Mouse (Mus musculus) midbrain, postnatal 0 days (tissue): ENCODE data around the gene Epha7. TPM values are rescaled to one million over a fixed set of nuclear protein-coding genes. Genes with fewer than 3 reads are reported as not detected.

Experiments used
- ATAC-seq: fragments of 200-750 bp; cut with Nextera tagmentation; 2 replicates; pipeline ENCODE4 v1.8.0; 2017; ENCODE audit warnings: moderate number of reproducible peaks, mild to moderate bottlenecking, moderate TSS enrichment, moderate library complexity; ENCODE audit not compliant: low FRiP score
- DNase-seq: peaks from one replicate; pipeline ENCODE4 v3.0.0-alpha.2; 2015; ENCODE audit warnings: low spot score
- H3K27ac ChIP-seq: fragments of 300-500 bp; sonication (generic); 2 replicates; pipeline ENCODE4 v1.5.1; 2014; ENCODE audit warnings: low read depth, mild to moderate bottlenecking, low read length, mixed read lengths
- H3K27me3 ChIP-seq: fragments of 300-500 bp; sonication (generic); 2 replicates; pipeline ENCODE4 v1.6.1; 2014; ENCODE audit warnings: low read length, control low read depth, mixed read lengths; ENCODE audit not compliant: insufficient read depth
- H3K36me3 ChIP-seq: fragments of 300-500 bp; sonication (generic); 2 replicates; pipeline ENCODE4 v1.6.1; 2014; ENCODE audit warnings: low read length, control low read depth, mixed read lengths; ENCODE audit not compliant: insufficient read depth
- H3K4me1 ChIP-seq: fragments of 300-500 bp; sonication (generic); 2 replicates; pipeline ENCODE4 v1.6.1; 2014; ENCODE audit warnings: mild to moderate bottlenecking, control low read depth, antibody characterized with exemption, low read length, mixed read lengths; ENCODE audit not compliant: insufficient read depth
- H3K4me2 ChIP-seq: fragments of 300-500 bp; sonication (generic); 2 replicates; pipeline ENCODE4 v1.6.1; 2014; ENCODE audit warnings: low read depth, mild to moderate bottlenecking, low read length, mixed read lengths; ENCODE audit not compliant: poor library complexity, severe bottlenecking
- H3K4me3 ChIP-seq: fragments of 300-500 bp; sonication (generic); 2 replicates; pipeline ENCODE4 v1.5.1; 2014; ENCODE audit warnings: low read depth, mild to moderate bottlenecking, low read length, moderate library complexity
- H3K9ac ChIP-seq: fragments of 300-500 bp; sonication (generic); replicated peaks from 2 replicates; pipeline ENCODE4 v1.6.1; 2014; ENCODE audit warnings: mild to moderate bottlenecking, low read length, moderate library complexity, mixed read lengths; ENCODE audit not compliant: poor library complexity, severe bottlenecking
- H3K9me3 ChIP-seq: fragments of 300-500 bp; sonication (generic); 2 replicates; pipeline ENCODE4 v1.6.1; 2016; ENCODE audit warnings: low read length, control low read depth
- CTCF ChIP-seq: IDR thresholded peaks from 2 replicates; pipeline ENCODE4 v1.5.1; 2016; ENCODE audit warnings: antibody characterized with exemption, mild to moderate bottlenecking
- WGBS: fragments of 180-500 bp; shearing (Covaris S2); extraction: QIAGEN DNeasy Blood & Tissue Kit; methylation state at CpG from one replicate; pipeline ENCODE4 v1.1.7; 2014; 5-methylcytosine and 5-hydroxymethylcytosine counted together
- polyA plus RNA-seq: library from polyadenylated mRNA; unstranded; fragments of >200 nt; fragmentation: Nextera tagmentation; extraction: Ambion mirVana; gene quantifications from 2 replicates; pipeline ENCODE4 v1.2.1, GENCODE M21; 2015
- total RNA-seq: library from RNA; depleted of rRNA; stranded (reverse); fragments of >200 nt; gene quantifications from 2 replicates; pipeline ENCODE4 v1.2.3, GENCODE M21; 2014

Gene Epha7
- total and polyA plus RNA-seq, 2 experiments from 2014 or later: 40.0 to 47.7 TPM

- DNase-seq (no peak), ATAC-seq (no peak)
- no peak overlapping the region for H3K4me3 ChIP-seq
- H3K9me3 ChIP-seq: no peaks in the 10 kb centered on the region
- H3K27me3 ChIP-seq: no peaks in the 10 kb centered on the region
- no peak for TF ChIP-seq CTCF
- H3K9ac ChIP-seq: no peak overlapping the region
- H3K36me3 ChIP-seq: no peaks in the 10 kb centered on the region
- no peak overlapping the region for H3K27ac ChIP-seq
- no peaks in the 10 kb centered on the region for H3K4me1 ChIP-seq
- no peak overlapping the region for H3K4me2 ChIP-seq
- 40% methylated on average over 3 of the region's 3 CpGs for WGBS
These were observed 154.8 kb downstream of the Epha7 start for GRCm38 (mm10) chr4:28967584-28968315.

- TF ChIP-seq CTCF: no peak
- WGBS: 56% methylated on average over 3 of the region's 3 CpGs
- Histone ChIP-seq H3K9me3 (no peaks in the 10 kb centered on the region), H3K9ac (no peak overlapping the region), H3K36me3 (no peaks in the 10 kb centered on the region), H3K4me1 (no peaks in the 10 kb centered on the region), H3K4me3 (no peak overlapping the region), H3K27me3 (no peaks in the 10 kb centered on the region), H3K4me2 (no peak overlapping the region), H3K27ac (no peak overlapping the region)
- no peak for DNase-seq
- no peak for ATAC-seq
These were observed 185.7 kb downstream of the Epha7 start for GRCm38 (mm10) chr4:28998462-28999286.

- Histone ChIP-seq H3K36me3 (no peaks in the 10 kb centered on the region), H3K27me3 (no peaks in the 10 kb centered on the region), H3K4me1 (no peaks in the 10 kb centered on the region), H3K9ac (no peak overlapping the region), H3K9me3 (no peaks in the 10 kb centered on the region), H3K27ac (no peak overlapping the region), H3K4me3 (no peak overlapping the region), H3K4me2 (no peak overlapping the region)
- no peak for TF ChIP-seq CTCF
- DNase-seq: no peak
- no peak for ATAC-seq
- 77% methylated on average over 2 of the region's 2 CpGs for whole genome bisulfite sequencing
These were observed 186.3 kb downstream of the Epha7 start for GRCm38 (mm10) chr4:28999287-28999595.

GRCm38 (mm10) chr4:29010333-29010732, 197.4 kb downstream of the Epha7 start:
- no peak for TF ChIP-seq CTCF
- no peak overlapping the region for H3K27ac ChIP-seq
- no peak for DNase-seq
- H3K4me3 ChIP-seq: no peak overlapping the region
- no peak overlapping the region for H3K9ac ChIP-seq
- H3K36me3 ChIP-seq: no peaks in the 10 kb centered on the region
- H3K4me2 ChIP-seq: no peak overlapping the region
- WGBS: 94% methylated on average over 3 of the region's 3 CpGs
- H3K4me1 ChIP-seq: no peaks in the 10 kb centered on the region
- no peaks in the 10 kb centered on the region for H3K9me3 ChIP-seq
- no peak for ATAC-seq
- no peaks in the 10 kb centered on the region for H3K27me3 ChIP-seq
